Mouse (Mus musculus) bone marrow macrophage, adult 2 months (primary cell): ENCODE measurements around the gene Xkr7.

Experiments used
- CTCF ChIP-seq: IDR thresholded peaks from 2 replicates; pipeline ENCODE4 v1.5.1; 2012; ENCODE audit warnings: low read depth, mild to moderate bottlenecking, low read length, moderate library complexity
- POLR2A ChIP-seq: IDR thresholded peaks from 2 replicates; pipeline ENCODE4 v1.6.1; 2012; ENCODE audit warnings: mild to moderate bottlenecking, low read depth, low read length, borderline replicate concordance

- TF ChIP-seq CTCF (no peak), POLR2A (no peak)
These were observed 55.4 kb downstream of the Xkr7 start for GRCm38 (mm10) chr2:153087091-153087490.
